ENCODE assay signal across 13 mouse cellular contexts in the genomic region with DNA sequence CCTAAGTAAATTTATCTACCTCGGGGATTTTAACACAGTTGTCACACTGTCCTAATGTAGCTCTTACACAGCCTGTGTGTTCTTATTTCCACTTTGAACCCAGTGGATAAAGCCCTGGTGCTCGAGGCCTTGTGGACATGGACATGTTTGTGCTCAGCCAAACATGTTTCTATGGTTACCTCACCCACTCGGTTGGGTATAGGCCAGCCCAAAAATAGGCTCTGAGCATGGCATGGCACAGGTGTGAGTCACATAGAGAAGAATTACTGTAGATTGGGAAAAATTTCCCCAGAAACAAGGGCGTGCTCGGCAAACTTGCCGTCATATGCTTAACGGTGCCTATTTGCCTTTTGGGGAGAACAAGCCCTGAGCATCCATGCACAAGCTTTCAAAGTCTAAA.
DNase-seq lines count a peak whose midpoint lies in the region; ATAC-seq and TF ChIP-seq lines count a peak whose summit lies in the region.
"Had no signal": no experiment of that assay in that cellular context is flagged by ENCODE, and none has a peak within 500 bp of the region (broad histone marks: within the 10 kb centered on the region; RNA-seq: fewer than 3 reads in every experiment).

No protein-coding gene starts in this region.

- H3K9me3 ChIP-seq in kidney, postnatal 0 days (replicated peaks; ENCODE audit: low read length): no peaks in the 10 kb centered on the region
- no peaks in the 10 kb centered on the region for H3K9me3 ChIP-seq in MEL (replicated peaks; ENCODE audit: insufficient read depth, low read length)
- H3K9me3 ChIP-seq in kidney, embryonic 16.5 days (ENCODE audit: low read length): no peaks in the 10 kb centered on the region
- H3K9me3 ChIP-seq: forebrain, embryonic 15.5 days had no signal

- TF ChIP-seq POLR2A in MEL (IDR thresholded peaks at IDR 0.05; ENCODE audit: control insufficient read depth in 1 of 2, insufficient read depth in 1 of 2, low read depth in 1 of 2, low read length in 2 of 2, poor library complexity in 1 of 2): no peak

- no peak for TF ChIP-seq CTCF in kidney, postnatal 0 days (IDR thresholded peaks at IDR 0.05; ENCODE audit: low read depth)
- TF ChIP-seq CTCF in MEL (IDR thresholded peaks at IDR 0.05 in 2 of 3, conservative IDR thresholded peaks at IDR 0.05 in 1 of 3; ENCODE audit: control insufficient read depth in 1 of 3, insufficient read depth in 1 of 3, low read depth in 2 of 3, low read length in 3 of 3, poor library complexity in 1 of 3, severe bottlenecking in 1 of 3): no peak

- H3K4me2 ChIP-seq in kidney, postnatal 0 days (ENCODE audit: low read length): no peak overlapping the region
- no peak overlapping the region for H3K4me2 ChIP-seq in kidney, embryonic 16.5 days (replicated peaks; ENCODE audit: low read depth, low read length)
- H3K4me2 ChIP-seq: forebrain, embryonic 15.5 days had no signal

- H3K36me3 ChIP-seq in kidney, postnatal 0 days (ENCODE audit: insufficient read depth, low read length): no peaks in the 10 kb centered on the region
- peaks cover 0 to 59% of the 10 kb centered on the region in 2 experiments; a peak in 2 of 4 replicates for H3K36me3 ChIP-seq in MEL (ENCODE audit: control insufficient read depth in 1 of 2, insufficient read depth in 2 of 2, low read length in 2 of 2)
- H3K36me3 ChIP-seq in kidney, embryonic 16.5 days (ENCODE audit: insufficient read depth, low read length): no peaks in the 10 kb centered on the region
- H3K36me3 ChIP-seq: forebrain, embryonic 15.5 days had no signal

- H3K27ac ChIP-seq in kidney, postnatal 0 days: 0 out of 2 replicates have a peak overlapping the region, but pooled peaks have one; percentile 77
- H3K27ac ChIP-seq in MEL (ENCODE audit: control insufficient read depth, low read depth, low read length): peak overlapping the region; percentile 95
- H3K27ac ChIP-seq in kidney, embryonic 16.5 days (ENCODE audit: low read length): no peak overlapping the region
- H3K27ac ChIP-seq: forebrain, embryonic 15.5 days had no signal

- 77% methylated on average over 7 of the region's 7 CpGs for WGBS in kidney, postnatal 0 days
- 87% methylated on average over 7 of the region's 7 CpGs for WGBS in kidney, embryonic 16.5 days

- no peak for DNase-seq in kidney, postnatal 0 days (ENCODE audit: low spot score)
- no peak for DNase-seq in kidney, postnatal 10 days
- peak; percentile 42 for DNase-seq in MEL (ENCODE audit: low read depth, low spot score)
- DNase-seq in adrenal gland, postnatal 14 days: peak; percentile 59
- DNase-seq in heart, postnatal 10 days: peak; percentile 60
- no peak for DNase-seq in natural killer cell, adult 2 months (ENCODE audit: low spot score in 2 of 2)
- DNase-seq in urinary bladder, postnatal 10 days (ENCODE audit: low spot score): no peak
- DNase-seq: kidney, postnatal 25 days; lung, postnatal 10 days had no signal

- H3K79me2 ChIP-seq in MEL (ENCODE audit: control insufficient read depth, insufficient read depth, low read length, poor library complexity): no peaks in the 10 kb centered on the region; the same call in 1 of the 2 replicates

- TF ChIP-seq EP300 in MEL (IDR thresholded peaks at IDR 0.05; ENCODE audit: low read depth in 1 of 2, low read length in 2 of 2): no peak

- H3K27me3 ChIP-seq in kidney, postnatal 0 days (ENCODE audit: insufficient read depth, low read length): no peaks in the 10 kb centered on the region
- no peaks in the 10 kb centered on the region for H3K27me3 ChIP-seq in MEL (ENCODE audit: control insufficient read depth in 1 of 2, insufficient read depth in 2 of 2, low read length in 2 of 2)
- H3K27me3 ChIP-seq in kidney, embryonic 16.5 days (ENCODE audit: insufficient read depth, low read length): no peaks in the 10 kb centered on the region
- H3K27me3 ChIP-seq: forebrain, embryonic 15.5 days; Patski had no signal

- H3K4me1 ChIP-seq in kidney, postnatal 0 days (replicated peaks; ENCODE audit: insufficient read depth, low read length): peaks cover 4% of the 10 kb centered on the region; the same call in 1 of the 2 replicates
- H3K4me1 ChIP-seq in MEL (ENCODE audit: control insufficient read depth in 1 of 2, insufficient read depth in 2 of 2, low read length in 2 of 2): peaks cover 38 to 63% of the 10 kb centered on the region in 2 experiments
- peaks cover 16% of the 10 kb centered on the region; the same call in 1 of the 2 replicates for H3K4me1 ChIP-seq in kidney, embryonic 16.5 days (ENCODE audit: insufficient read depth, low read length)
- H3K4me1 ChIP-seq: forebrain, embryonic 15.5 days had no signal

- no peak for ATAC-seq in kidney, postnatal 0 days (replicated peaks; ENCODE audit: low FRiP score, low read depth)
- ATAC-seq in kidney, embryonic 16.5 days (ENCODE audit: low FRiP score, low TSS enrichment): no peak
- ATAC-seq: forebrain, embryonic 15.5 days; hindbrain, embryonic 16.5 days; Patski had no signal

- TF ChIP-seq RAD21 in MEL (IDR thresholded peaks at IDR 0.05; ENCODE audit: low read depth, low read length): no peak

- no peak overlapping the region for H3K4me3 ChIP-seq in kidney, postnatal 0 days (replicated peaks; ENCODE audit: low read depth, low read length)
- 0 out of 4 replicates have a peak overlapping the region, but pooled peaks of 1 of the 2 experiments have one; percentile 13 for H3K4me3 ChIP-seq in MEL (ENCODE audit: control insufficient read depth in 1 of 2, insufficient read depth in 1 of 2, low read depth in 2 of 2, low read length in 2 of 2)
- no peak overlapping the region for H3K4me3 ChIP-seq in kidney, embryonic 16.5 days (ENCODE audit: low read length)
- H3K4me3 ChIP-seq: forebrain, embryonic 15.5 days had no signal

- intact Hi-C loops in heart, postnatal 10 days (cut with DNase I): no loop called here

- H3K9ac ChIP-seq in kidney, postnatal 0 days (ENCODE audit: low read depth, low read length): no peak overlapping the region
- H3K9ac ChIP-seq in MEL (ENCODE audit: control insufficient read depth, low read depth, low read length, poor library complexity, severe bottlenecking): peak overlapping the region; percentile 22; the same call in 1 of the 2 replicates
- H3K9ac ChIP-seq in kidney, embryonic 16.5 days (replicated peaks; ENCODE audit: low read length): no peak overlapping the region
- H3K9ac ChIP-seq: forebrain, embryonic 15.5 days had no signal

TF ChIP-seq in MEL, 35 proteins besides CTCF, POLR2A, EP300 and RAD21:
- TF ChIP-seq RCOR1 (IDR thresholded peaks at IDR 0.05; ENCODE audit: low read depth, low read length) (no peak), MYB (IDR thresholded peaks at IDR 0.05; ENCODE audit: low read depth, low read length) (no peak), JUND (IDR thresholded peaks at IDR 0.05; ENCODE audit: low read depth, low read length) (no peak), MXI1 (IDR thresholded peaks at IDR 0.05; ENCODE audit: low read depth, low read length) (no peak), CHD1 (IDR thresholded peaks at IDR 0.05; ENCODE audit: low read depth, low read length) (0 out of 2 replicates have a peak, but pooled peaks have one; percentile 22), ZNF384 (IDR thresholded peaks at IDR 0.05; ENCODE audit: low read depth, low read length) (no peak), NELFE (IDR thresholded peaks at IDR 0.05; ENCODE audit: low read depth, low read length) (no peak), HCFC1 (IDR thresholded peaks at IDR 0.05; ENCODE audit: low read depth, low read length) (no peak), TAL1 (IDR thresholded peaks at IDR 0.05; ENCODE audit: low read length) (no peak), USF1 (IDR thresholded peaks at IDR 0.05; ENCODE audit: low read depth, low read length) (0 out of 2 replicates have a peak, but pooled peaks have one; percentile 5), ZMIZ1 (IDR thresholded peaks at IDR 0.05; ENCODE audit: low read depth, low read length) (no peak)

Comparison
In these comparisons a context has a peak if more than half of its experiments do, and no peak if none do; other contexts are left out.
1. DNase-seq: peak in MEL (single experiment), adrenal gland, postnatal 14 days (single experiment) and heart, postnatal 10 days (2 of 2); none in kidney, postnatal 0 days (single experiment), kidney, postnatal 10 days (single experiment), natural killer cell, adult 2 months (0 of 2) and urinary bladder, postnatal 10 days (single experiment).